Mouse (Mus musculus) telencephalon, adult 2 months (tissue): ENCODE results near the gene Oxct1.

Source experiments
- DNase-seq: peaks from one replicate; pipeline ENCODE4 v3.0.0-alpha.2; 2011; ENCODE audit warnings: low read depth, low spot score

Oxct1 gene

DNA sequence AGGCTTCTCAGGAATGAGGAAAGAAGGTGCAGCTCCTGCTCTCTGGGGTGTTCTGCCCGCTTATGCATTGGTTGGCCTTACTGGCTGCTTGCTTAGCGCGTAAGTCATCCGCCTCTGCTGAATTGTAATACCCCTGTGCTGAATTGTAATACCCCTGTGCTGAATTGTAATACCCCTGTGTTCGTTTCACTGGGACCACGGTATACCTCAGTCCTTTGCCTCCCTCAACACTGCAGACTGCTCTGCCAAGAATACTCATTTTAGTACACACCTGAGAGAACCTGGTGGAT is 2.2 kb downstream of the Oxct1 start:
- no peak for DNase-seq

DNA sequence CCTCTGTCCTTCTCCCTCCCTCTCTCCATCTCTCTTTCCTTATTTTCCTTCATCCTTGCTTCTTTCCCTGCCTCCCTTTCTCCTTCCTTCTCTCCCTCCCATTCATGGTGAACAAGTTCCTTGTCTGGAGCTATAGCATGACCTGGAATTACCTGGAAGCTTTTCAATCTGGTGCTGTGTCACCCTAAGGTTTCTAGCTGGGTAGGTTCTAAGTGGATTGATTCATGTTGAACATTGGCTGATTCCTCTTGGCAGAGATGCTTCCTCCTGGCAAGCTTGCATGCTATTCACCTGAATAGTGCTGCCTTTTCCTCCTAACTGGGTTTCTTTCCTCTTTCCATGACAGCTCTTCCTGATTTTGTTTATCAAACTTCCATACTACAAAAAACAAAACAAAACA is 2.8 kb downstream of the Oxct1 start:
- no peak for DNase-seq

GRCm38 (mm10) chr15:4033168-4034004 is 7.2 kb downstream of the Oxct1 start:
- DNase-seq, result no peak

DNA sequence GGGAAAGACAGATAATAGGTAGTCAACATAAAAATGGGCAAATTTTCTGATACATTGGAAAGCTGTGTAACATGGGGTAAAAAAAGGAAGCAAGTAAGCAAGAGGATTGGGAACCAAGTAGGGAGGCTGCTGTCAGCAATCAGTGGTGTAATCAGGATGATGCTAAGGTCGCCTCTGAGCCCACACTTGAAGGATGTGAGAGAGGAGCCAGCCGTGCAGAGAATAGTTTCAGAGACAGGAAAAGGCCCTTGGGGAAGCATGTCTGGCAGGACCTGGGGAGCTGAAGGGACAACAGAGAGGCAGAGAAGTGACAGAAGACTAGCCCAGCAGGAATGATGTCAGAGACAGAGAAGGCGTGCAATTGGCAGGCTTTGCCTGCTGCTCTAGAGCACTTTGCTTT is 16.2 kb downstream of the Oxct1 start:
- DNase-seq, result no peak

- DNase-seq, result no peak
These were observed 16.9 kb downstream of the Oxct1 start for GRCm38 (mm10) chr15:4043032-4043471.

DNA sequence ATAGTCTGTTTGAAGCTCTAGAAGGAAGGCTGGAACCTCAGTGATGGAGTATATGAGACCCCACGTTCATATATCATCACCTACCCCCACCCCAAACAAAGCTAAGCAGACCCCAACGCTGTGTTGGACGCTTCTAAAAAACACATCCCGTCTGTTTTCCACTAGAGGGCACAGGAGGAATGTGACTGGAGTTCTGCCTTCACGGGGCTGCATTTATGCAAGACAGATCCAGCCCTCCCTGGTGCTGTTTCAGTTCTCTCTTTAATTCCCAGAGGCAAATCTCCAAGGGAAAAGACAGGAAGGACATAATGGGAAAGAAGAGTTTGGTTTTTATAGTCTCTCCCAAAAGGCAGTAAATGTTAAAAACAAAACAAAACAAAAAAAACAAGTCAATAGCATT is 30.4 kb downstream of the Oxct1 start:
- DNase-seq, result peak; percentile 51

DNA sequence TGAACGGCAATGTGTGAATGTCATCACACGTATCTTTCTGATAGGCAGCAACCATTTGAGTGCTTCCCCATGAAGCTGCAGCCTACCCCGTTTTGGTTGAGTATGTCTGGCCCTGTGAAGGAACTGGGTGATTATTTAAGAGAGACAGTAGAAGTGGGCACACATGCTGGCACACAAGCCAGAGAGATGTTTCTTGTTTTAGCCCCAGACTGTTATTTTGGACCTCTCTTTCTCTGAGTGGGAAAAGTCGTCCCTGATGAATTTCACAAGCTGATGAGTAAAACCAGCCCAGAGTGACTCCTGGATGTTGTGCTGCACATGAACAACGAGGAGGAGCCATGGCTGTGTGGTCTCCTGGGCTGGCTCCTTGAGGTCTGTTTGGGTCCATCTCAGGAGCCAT is 37.4 kb downstream of the Oxct1 start:
- DNase-seq, result peak; percentile 72

GRCm38 (mm10) chr15:4064013-4064412 is 37.8 kb downstream of the Oxct1 start:
- no peak for DNase-seq

DNA sequence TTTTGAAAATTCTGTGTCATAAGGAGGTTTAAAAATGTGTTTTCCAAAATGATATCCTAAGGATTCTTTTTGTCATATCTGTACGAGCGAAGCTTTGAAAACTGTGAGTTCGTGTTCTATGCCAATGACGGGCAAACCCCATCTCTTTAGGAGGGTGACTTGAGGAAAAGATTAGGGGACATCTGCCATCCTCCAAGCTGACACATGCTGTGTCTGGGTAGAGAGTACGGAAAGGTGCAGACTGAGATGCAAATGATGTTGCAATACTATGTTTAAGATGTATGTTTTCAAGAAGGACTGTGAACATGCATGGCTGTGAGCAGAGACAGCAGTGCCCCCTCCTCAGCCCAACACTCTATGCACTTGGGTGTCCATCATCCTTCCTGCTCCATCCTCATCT is 38.5 kb downstream of the Oxct1 start:
- no peak for DNase-seq

GRCm38 (mm10) chr15:4067273-4067990 is 41.2 kb downstream of the Oxct1 start:
- no peak for DNase-seq

DNA sequence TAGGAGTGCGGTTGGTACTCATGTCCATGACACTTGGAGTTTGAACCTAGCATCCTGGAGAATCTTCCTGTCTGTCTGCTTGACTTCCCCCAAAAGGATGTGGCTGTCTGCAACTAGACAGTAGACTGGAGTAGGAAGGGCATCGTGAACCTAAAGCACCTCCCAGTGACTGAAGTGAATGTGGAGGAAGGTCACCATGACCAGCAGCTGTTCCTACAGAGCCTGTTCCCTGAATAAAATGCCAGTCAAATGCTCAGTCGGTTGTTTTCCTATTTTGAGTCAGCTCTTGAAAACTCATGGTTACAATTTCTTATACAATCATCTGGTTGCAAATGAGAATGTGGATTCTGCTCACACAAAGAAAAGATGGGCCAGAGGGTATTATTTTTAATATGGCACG is 51.8 kb downstream of the Oxct1 start:
- no peak for DNase-seq

DNA sequence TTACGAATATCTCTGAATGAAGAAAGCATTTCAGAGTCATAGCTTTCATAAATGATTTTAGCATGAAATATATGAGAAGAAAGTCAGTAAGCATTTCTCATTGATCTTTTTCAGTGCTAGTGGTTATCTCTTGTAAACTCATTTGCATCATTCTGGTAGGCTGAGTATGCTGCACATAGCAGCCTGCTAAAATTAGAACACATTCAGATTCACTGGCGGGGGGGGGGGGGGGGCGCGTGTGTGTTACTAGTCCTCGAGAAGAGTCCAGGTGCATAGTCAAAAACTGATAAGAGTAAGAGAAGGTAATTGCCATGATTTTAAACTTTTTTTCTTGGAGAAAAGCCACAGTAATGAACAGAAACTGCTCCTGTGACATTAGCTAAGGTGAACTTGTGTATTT is 52.6 kb downstream of the Oxct1 start:
- no peak for DNase-seq

DNA sequence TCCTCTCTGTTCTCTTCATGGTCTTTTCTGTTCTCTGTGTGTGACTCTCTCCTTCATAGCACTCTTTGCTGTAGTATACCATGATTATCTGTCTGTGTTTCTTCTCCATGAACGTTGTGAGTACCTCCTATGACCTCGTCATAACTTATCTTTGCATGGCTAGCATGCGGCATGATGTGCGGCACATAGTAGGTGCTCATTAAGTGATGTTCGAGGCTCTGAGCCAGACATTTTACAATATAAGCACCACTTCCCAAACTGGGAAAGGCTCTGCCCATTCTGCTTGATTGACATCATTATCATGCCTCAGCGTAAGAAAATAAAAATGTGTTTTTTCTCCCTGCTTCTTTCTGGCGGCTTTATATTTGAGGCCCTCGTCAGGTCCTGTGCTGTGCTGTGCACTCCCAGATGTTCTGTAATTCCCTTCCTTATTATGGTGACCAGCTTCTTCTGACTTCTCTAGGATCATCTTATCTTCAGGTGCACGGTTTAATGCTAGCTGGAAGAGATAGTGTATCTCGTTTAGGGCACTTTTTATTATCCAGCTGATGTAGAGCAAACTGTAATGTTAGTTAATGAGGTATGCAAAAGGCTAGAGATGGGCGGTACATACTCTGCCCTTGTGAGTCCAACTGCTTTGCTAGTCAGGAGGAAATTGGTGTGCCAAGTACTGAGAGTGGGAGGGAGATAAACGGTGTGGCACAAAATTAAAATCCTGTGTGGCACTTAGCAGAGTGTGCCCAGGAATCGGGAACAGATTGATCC is 53.4 kb downstream of the Oxct1 start:
- no peak for DNase-seq

GRCm38 (mm10) chr15:4085600-4086384 is 59.6 kb downstream of the Oxct1 start:
- no peak for DNase-seq

DNA sequence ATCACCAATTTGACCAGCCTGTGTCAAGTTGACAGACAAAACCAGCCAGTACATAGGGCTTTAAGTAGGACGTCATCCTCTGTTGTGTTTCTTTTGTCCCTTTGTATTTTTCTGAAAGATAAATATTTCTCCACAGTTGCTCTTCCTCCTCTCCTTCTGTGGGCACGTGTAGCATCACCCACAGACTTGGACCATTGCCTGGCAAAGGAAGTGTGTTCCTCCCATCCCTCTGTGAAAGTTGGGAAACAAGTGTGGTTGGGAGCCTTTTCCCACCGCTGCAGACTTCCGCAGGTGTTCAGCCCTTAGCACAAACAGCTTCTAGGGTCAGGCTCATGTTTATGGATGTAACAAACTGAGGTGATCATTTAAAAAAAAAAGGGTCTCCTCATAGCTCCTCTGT is 61.3 kb downstream of the Oxct1 start:
- no peak for DNase-seq

DNA sequence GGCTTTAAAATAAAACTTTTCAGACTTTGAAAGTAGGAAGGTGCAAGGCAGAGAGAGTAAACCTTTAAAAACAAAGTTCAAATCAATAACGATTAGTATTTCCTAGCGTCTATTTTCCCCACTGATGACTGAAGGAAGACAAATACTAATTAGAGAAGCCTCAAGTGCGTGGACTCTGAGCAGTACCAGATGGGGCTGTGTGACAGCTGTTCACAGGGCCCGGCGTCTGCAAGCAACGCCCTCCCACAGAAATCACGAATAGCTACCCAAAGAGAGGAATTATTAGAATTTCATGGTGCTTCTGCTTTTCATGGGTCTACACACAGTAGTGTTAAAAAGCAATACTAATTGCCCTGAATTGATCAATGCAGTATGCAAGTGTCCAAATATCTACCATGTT is 61.7 kb downstream of the Oxct1 start:
- no peak for DNase-seq

DNA sequence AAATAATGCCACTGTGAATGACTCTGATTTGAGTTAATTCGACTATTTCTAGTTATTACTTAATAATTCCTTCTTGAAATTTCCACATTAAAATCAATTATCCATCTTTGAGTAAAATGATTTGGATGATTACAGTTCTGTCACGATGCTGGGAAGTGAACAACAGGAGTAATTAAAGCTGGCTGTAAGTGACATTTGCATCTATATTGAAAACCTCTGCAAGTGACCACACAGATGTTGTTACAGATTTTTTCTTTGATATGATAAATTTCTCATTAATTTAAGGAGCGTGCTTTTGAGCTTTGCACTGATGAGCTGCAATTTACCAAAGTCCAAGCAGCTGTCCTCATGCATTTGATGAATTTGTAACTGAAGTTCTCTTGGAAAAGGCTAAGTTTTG is 64.4 kb downstream of the Oxct1 start:
- DNase-seq, result no peak

- no peak for DNase-seq
These were observed 66.4 kb downstream of the Oxct1 start for GRCm38 (mm10) chr15:4092586-4092985.

DNA sequence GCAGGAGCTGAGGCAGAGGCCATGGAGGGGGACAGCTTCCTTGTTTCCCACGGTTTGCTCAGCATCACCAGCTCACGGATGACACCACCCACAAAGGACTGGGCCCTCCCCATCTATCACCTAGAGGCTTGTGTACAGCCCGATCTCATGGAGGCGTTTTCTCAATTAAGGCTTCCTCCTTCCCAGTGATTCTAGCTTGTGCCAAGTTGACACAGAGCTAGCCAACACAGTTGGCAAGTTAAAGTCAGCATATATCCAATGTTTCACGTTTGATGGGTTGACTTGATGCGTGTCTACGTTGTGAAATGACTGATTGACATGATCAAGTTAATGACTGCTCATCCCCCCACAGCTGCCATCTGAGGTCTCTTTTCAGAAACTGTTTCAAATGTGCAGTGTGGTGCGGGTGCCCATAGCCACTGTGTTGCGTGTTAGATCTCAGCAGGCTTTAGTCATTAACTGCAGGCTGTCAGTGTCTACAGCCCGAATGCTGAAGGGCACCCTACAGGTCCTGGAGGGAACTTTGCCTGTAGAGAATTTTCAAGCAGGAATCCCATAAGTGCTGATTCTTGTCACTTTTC is 74.2 kb downstream of the Oxct1 start:
- no peak for DNase-seq

GRCm38 (mm10) chr15:4101025-4101424 is 74.8 kb downstream of the Oxct1 start:
- DNase-seq, result peak; percentile 54

DNA sequence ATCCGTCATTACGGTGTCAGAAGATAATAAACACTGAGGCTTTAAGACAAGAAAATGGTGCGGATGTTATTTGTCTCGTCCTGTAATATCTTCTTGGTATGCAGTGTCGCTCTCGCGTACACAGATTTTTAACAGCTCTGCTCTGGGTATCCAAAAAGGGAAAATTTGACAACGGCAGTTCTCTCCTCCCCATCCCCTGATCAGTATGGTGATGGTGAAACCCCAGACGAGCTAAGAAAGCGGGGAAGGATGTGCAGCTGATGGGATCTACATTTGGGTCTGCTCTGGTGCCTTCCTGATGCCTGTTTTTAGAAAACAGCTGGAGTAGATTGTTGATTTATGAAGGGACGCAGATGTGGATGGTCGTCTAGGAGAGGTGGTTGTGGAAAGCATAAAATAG is 78.1 kb downstream of the Oxct1 start:
- DNase-seq, result no peak
